Mouse (Mus musculus) bone marrow, adult 2 months (tissue): ENCODE data around the gene Snrpd3.

Experiments used
- CTCF ChIP-seq: fragments of 200-500 bp; IDR thresholded peaks from 2 replicates; pipeline ENCODE4 v1.5.1; 2011; ENCODE audit warnings: low read length, control low read depth; ENCODE audit not compliant: control insufficient read depth, insufficient read depth
- POLR2A ChIP-seq: fragments of 200-500 bp; IDR thresholded peaks from 2 replicates; pipeline ENCODE4 v1.6.1; 2011; ENCODE audit warnings: low read depth, mild to moderate bottlenecking, control low read depth, low read length, borderline replicate concordance; ENCODE audit not compliant: control insufficient read depth

- no peak for TF ChIP-seq POLR2A
- no peak for TF ChIP-seq CTCF
Measured at GRCm38 (mm10) chr10:75579129-75579528, 61.8 kb downstream of the Snrpd3 start.
